Mouse (Mus musculus): ENCODE measurements around the gene Aloxe3. TPM values are rescaled to one million over a fixed set of nuclear protein-coding genes. Genes with fewer than 3 reads are reported as not detected.

Gene Aloxe3
- polyA plus RNA-seq, 1 experiment from 2014 or later: not detected

DNA sequence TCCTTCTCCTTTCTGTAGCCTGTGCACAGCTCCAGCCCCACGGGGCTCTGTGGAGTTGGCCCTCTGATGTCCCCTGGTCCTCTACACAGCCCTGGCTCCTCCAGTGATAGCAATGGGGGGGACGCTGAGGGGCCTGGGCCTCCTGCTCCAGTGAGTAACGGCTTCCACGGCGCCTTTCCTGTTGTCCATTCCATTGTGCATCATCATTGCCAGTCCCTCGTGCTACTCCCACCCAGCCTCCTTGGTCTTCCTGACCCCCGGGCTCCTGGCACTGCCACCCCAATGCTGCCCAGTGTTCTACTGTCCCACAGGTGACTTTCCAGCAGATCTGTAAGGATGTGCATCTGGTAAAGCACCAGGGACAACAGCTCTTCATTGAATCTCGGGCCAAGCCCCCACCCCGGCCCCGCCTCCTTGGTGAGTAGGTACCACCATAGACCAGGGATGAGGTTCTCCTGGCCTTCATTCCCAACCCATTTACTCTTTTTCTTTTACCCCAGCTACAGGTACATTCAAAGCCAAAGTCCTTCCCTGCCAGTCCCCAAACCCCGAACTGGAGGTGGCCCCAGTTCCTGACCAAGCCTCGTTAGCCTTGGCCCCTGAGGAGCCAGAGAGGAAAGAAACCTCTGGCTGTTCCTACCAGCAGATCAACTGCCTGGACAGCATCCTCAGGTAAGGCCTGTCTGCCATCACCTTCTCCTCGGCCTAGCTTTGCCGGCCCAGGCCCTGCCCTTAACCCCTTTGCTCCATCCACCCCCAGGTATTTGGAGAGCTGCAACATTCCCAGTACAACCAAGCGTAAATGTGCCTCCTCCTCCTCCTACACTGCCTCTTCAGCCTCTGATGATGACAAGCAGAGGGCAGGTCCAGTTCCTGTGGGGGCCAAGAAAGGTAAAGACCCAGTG lies 21.9 kb upstream of the Aloxe3 start:
- Histone ChIP-seq H3K4me1 (peaks cover 24% of the 10 kb centered on the region), H3K27me3 (replicated peaks) (no peaks in the 10 kb centered on the region), H3K4me2 (no peak overlapping the region), H3K9me3 (replicated peaks) (no peaks in the 10 kb centered on the region), H3K27ac (no peak overlapping the region), H3K9ac (no peak overlapping the region), H3K4me3 (no peak overlapping the region), H3K36me3 (peaks cover 83% of the 10 kb centered on the region)
- ATAC-seq: no peak
- 78% methylated on average over 15 of the region's 15 CpGs for WGBS (ENCODE audit: insufficient replicate concordance)

DNA sequence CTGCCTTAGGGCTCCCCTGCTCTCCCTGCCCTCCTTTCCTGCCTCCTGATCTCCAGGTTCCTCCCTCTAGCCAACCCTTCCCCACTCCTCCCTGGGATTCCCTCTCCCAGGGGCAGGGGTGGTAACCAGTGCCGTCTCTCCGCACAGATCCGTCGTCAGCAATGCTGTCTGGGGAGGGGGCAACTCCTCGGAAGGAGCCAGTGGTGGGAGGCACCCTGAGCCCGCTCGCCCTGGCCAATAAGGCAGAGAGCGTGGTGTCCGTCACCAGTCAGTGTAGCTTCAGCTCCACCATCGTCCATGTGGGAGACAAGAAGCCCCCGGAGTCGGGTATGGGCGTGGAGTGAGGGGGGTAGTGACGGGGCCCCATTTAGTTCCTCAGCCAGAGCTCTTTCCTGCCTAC lies 21.2 kb upstream of the Aloxe3 start:
- ATAC-seq: no peak
- Histone ChIP-seq H3K27me3 (replicated peaks) (no peaks in the 10 kb centered on the region), H3K36me3 (peaks cover 90% of the 10 kb centered on the region), H3K4me2 (no peak overlapping the region), H3K27ac (no peak overlapping the region), H3K4me3 (no peak overlapping the region), H3K9me3 (replicated peaks) (no peaks in the 10 kb centered on the region), H3K4me1 (peaks cover 24% of the 10 kb centered on the region), H3K9ac (no peak overlapping the region)
- WGBS (ENCODE audit: insufficient replicate concordance): 84% methylated on average over 14 of the region's 14 CpGs

DNA sequence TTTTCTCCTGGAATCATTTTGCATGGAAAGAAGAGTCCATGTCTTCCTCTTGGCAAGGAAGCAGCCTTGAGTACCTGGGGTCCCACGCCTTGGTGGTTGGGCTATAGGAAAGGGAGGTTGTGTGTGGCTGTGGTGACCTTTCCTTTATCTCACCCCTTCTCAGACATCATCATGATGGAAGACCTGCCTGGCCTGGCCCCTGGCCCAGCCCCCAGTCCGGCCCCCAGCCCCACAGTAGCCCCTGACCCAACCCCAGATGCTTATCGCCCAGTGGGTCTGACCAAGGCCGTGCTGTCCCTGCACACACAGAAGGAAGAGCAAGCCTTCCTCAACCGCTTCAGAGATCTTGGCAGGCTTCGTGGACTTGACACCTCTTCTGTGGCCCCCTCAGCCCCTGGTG lies 20.5 kb upstream of the Aloxe3 start:
- Histone ChIP-seq H3K9me3 (replicated peaks) (no peaks in the 10 kb centered on the region), H3K27ac (no peak overlapping the region), H3K4me2 (no peak overlapping the region), H3K27me3 (replicated peaks) (no peaks in the 10 kb centered on the region), H3K36me3 (peaks cover 92% of the 10 kb centered on the region), H3K4me1 (peaks cover 24% of the 10 kb centered on the region), H3K9ac (no peak overlapping the region), H3K4me3 (no peak overlapping the region)
- no peak for ATAC-seq
- WGBS (ENCODE audit: insufficient replicate concordance): 79% methylated on average over 6 of the region's 6 CpGs

DNA sequence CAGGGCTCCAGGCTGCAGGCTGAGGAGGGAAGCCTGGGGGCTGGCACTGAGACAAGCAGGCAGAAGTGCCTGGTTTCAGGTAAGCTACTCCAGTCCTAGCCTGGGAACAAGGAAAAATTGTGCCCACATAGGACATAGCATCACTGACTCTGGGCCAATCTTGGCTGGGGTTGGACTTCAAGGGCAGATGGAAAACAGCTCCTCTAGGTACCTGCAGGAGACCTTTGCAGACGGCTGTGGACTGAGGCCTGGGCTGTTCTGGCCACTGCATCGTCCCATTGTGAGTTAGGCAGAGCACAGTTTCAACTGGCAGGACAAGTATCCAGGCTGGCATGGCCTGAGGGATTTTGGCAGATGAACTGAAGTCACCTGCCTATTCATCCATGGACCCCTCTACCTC lies 19.9 kb upstream of the Aloxe3 start:
- Histone ChIP-seq H3K4me2 (no peak overlapping the region), H3K27ac (no peak overlapping the region), H3K27me3 (replicated peaks) (no peaks in the 10 kb centered on the region), H3K4me1 (peaks cover 20% of the 10 kb centered on the region), H3K36me3 (peaks cover 89% of the 10 kb centered on the region), H3K9ac (no peak overlapping the region), H3K4me3 (no peak overlapping the region), H3K9me3 (replicated peaks) (no peaks in the 10 kb centered on the region)
- WGBS (ENCODE audit: insufficient replicate concordance): 69% methylated on average over 2 of the region's 2 CpGs
- no peak for ATAC-seq

DNA sequence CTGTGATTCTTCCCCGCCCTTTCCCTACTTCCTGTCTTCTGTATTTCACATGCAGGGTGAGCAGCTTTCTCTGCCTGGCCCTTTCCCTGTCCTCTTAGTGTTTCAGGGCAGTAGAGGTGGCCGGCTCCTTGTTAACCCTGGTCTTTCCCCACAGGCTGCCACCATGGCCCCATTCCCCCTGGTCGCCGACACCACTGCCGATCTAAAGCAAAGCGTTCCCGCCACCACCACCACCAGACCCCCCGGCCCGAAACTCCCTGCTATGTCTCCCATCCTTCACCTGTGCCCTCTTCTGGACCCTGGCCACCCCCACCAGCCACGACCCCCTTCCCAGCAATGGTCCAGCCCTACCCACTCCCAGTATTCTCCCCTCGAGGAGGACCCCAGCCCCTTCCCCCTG lies 19.4 kb upstream of the Aloxe3 start:
- no peak overlapping the region for H3K9ac ChIP-seq
- H3K4me3 ChIP-seq: no peak overlapping the region
- no peak overlapping the region for H3K4me2 ChIP-seq
- H3K4me1 ChIP-seq: peaks cover 19% of the 10 kb centered on the region
- no peaks in the 10 kb centered on the region for H3K27me3 ChIP-seq (replicated peaks)
- H3K9me3 ChIP-seq (replicated peaks): no peaks in the 10 kb centered on the region
- ATAC-seq: no peak
- WGBS (ENCODE audit: insufficient replicate concordance): 81% methylated on average over 11 of the region's 11 CpGs
- H3K36me3 ChIP-seq: peaks cover 84% of the 10 kb centered on the region
- H3K27ac ChIP-seq: no peak overlapping the region

DNA sequence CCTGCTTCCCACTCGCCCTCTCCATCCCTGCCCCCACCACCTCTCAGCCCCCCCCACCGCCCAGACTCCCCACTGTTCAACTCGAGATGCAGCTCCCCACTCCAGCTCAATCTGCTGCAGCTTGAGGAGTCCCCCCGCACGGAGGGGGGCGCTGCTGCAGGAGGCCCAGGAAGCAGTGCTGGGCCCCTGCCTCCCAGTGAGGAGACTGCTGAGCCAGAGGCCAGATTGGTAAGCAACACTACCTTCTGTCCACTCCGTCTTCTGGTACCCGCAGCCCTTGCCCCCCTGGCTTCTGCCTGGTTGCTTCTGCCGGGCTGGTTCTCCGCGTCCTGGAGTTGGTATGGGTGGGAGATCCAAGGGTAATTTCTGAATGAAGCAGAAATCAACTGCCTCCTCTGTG lies 18.9 kb upstream of the Aloxe3 start:
- WGBS (ENCODE audit: insufficient replicate concordance): 86% methylated on average over 11 of the region's 11 CpGs
- peaks cover 2% of the 10 kb centered on the region; the same call in 1 of the 2 replicates for H3K27me3 ChIP-seq (replicated peaks)
- no peak overlapping the region for H3K4me3 ChIP-seq
- peaks cover 25% of the 10 kb centered on the region for H3K4me1 ChIP-seq
- no peak overlapping the region for H3K27ac ChIP-seq
- no peak for ATAC-seq
- H3K9ac ChIP-seq: no peak overlapping the region
- no peaks in the 10 kb centered on the region for H3K9me3 ChIP-seq (replicated peaks)
- H3K36me3 ChIP-seq: peaks cover 78% of the 10 kb centered on the region
- no peak overlapping the region for H3K4me2 ChIP-seq

DNA sequence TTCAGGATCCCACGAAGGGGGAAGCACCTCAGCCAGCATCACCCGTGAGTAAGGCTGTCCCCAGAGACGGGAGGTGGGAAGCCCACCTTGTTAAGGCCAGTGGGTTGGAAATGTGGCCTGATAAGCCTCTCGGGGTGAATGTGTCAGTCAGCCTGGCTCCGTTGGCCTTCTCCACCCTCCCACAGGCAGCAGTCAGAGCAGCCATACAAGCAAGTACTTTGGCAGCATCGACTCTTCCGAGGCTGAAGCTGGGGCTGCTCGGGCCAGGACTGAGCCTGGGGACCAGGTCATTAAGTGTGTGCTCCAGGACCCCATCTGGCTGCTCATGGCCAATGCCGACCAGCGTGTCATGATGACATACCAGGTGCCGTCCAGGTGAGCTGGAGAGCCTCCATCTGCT lies 18.0 kb upstream of the Aloxe3 start:
- Histone ChIP-seq H3K27ac (no peak overlapping the region), H3K36me3 (peaks cover 70% of the 10 kb centered on the region), H3K9ac (no peak overlapping the region), H3K27me3 (replicated peaks) (peaks cover 10% of the 10 kb centered on the region), H3K4me3 (no peak overlapping the region), H3K4me2 (no peak overlapping the region), H3K9me3 (replicated peaks) (no peaks in the 10 kb centered on the region), H3K4me1 (peaks cover 32% of the 10 kb centered on the region)
- ATAC-seq: no peak
- 75% methylated on average over 11 of the region's 11 CpGs for WGBS (ENCODE audit: insufficient replicate concordance)

DNA sequence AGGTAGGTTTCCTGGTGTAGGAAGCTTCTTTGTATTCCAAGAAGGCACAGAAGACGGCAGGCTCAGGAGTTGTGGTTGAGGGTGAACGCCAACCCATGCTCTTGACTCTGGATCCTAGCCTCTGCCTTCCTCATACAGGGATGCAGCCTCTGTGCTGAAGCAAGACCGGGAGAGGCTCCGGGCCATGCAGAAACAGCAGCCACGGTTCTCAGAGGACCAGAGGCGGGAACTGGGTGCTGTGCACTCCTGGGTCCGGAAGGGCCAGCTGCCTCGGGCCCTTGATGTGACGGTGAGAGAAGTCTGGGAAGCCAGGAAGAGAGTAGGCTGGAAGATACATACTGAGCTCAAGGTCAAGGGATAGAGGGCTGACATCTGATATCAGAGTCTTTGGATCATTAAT lies 17.5 kb upstream of the Aloxe3 start:
- Histone ChIP-seq H3K27me3 (replicated peaks) (peaks cover 16% of the 10 kb centered on the region), H3K4me1 (peaks cover 32% of the 10 kb centered on the region), H3K4me3 (no peak overlapping the region), H3K27ac (no peak overlapping the region), H3K4me2 (no peak overlapping the region), H3K36me3 (peaks cover 64% of the 10 kb centered on the region), H3K9me3 (replicated peaks) (no peaks in the 10 kb centered on the region), H3K9ac (no peak overlapping the region)
- WGBS (ENCODE audit: insufficient replicate concordance): 82% methylated on average over 9 of the region's 9 CpGs
- no peak for ATAC-seq

DNA sequence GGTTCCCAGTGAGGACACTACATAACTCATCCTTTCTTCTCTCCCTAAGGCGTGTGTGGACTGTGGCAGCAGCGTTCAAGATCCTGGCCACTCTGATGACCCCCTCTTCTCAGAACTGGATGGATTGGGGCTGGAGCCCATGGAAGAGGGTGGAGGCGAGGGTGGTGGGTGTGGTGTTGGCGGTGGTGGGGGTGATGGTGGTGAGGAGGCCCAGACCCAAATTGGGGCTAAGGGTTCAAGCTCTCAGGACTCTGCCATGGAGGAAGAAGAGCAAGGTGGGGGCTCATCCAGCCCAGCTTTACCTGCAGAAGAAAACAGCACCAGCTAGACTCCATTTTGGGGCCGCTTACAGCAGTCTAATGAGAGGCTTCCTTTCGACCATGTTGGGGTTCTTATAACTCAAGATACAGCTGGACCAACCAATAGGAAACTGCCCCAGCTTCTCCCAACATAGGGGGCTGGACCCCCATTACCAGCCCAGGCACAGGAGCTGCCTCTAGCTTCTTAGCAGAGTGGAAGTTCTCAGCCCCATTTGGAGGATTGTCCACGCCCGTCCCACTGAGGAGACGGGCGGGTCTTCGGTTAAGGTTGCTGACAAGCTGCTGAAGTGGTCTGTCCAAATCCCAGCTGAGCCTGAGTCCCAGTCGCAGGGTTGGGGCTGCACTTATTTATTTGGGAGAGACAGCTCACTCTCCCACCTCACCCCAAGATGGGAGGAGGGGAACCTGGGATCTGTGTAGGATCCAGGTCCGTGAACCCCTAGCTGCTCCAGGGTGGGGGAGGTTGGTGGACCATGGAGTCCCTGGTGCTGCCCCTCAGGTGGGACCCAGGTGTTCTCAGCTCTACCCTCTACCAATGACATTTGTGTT lies 16.4 kb upstream of the Aloxe3 start:
- no peak for ATAC-seq
- Histone ChIP-seq H3K9me3 (replicated peaks) (no peaks in the 10 kb centered on the region), H3K4me1 (peaks cover 32% of the 10 kb centered on the region), H3K27ac (peak overlapping the region; percentile 67; the same call in 1 of the 2 replicates), H3K4me2 (peak overlapping the region; percentile 70), H3K4me3 (0 out of 2 replicates have a peak overlapping the region, but pooled peaks have one; percentile 57), H3K36me3 (peaks cover 54% of the 10 kb centered on the region), H3K27me3 (replicated peaks) (peaks cover 22% of the 10 kb centered on the region), H3K9ac (peak overlapping the region; percentile 53; the same call in 1 of the 2 replicates)
- WGBS (ENCODE audit: insufficient replicate concordance): 79% methylated on average over 13 of the region's 13 CpGs

DNA sequence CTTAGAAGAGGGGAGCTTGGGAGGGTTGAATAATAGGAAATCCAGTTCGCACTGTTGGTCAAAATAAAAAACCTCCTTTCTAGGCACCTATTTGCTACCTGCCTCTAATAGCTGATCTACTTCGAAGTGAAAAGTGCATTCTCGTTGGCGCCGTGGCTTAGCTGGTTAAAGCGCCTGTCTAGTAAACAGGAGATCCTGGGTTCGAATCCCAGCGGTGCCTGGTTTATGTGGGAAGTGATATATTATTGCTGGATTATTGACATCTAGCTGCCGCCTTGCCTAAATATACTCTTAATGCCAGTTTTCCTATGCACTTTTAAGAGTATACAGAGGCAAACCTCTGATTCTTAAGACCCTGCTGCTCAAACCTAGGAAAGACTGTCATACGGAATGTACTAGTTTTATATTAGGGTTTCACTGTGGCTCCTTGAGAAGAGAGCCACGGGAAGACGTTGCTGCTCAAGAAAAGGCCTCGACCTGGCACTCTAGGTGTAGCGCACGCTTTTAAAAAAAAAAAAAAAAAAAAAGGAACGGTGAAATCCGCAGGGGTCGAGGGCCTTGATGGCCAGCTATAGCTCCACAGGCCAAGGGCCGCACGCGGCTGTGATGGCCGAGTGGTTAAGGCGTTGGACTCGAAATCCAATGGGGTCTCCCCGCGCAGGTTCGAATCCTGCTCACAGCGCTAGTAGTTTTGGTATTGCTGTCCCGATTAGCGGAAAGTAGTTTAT lies 15.2 kb upstream of the Aloxe3 start:
- peaks cover 32% of the 10 kb centered on the region for H3K4me1 ChIP-seq
- ATAC-seq: peak; percentile 78
- H3K4me2 ChIP-seq: peak overlapping the region; percentile 70
- peak overlapping the region; percentile 53 for H3K9ac ChIP-seq
- under 1% methylated on average over 30 of the region's 30 CpGs for WGBS (ENCODE audit: insufficient replicate concordance)
- peak overlapping the region; percentile 67 for H3K27ac ChIP-seq
- no peaks in the 10 kb centered on the region for H3K9me3 ChIP-seq (replicated peaks)
- peaks cover 42% of the 10 kb centered on the region for H3K36me3 ChIP-seq
- peak overlapping the region; percentile 57 for H3K4me3 ChIP-seq
- peaks cover 24% of the 10 kb centered on the region for H3K27me3 ChIP-seq (replicated peaks)

DNA sequence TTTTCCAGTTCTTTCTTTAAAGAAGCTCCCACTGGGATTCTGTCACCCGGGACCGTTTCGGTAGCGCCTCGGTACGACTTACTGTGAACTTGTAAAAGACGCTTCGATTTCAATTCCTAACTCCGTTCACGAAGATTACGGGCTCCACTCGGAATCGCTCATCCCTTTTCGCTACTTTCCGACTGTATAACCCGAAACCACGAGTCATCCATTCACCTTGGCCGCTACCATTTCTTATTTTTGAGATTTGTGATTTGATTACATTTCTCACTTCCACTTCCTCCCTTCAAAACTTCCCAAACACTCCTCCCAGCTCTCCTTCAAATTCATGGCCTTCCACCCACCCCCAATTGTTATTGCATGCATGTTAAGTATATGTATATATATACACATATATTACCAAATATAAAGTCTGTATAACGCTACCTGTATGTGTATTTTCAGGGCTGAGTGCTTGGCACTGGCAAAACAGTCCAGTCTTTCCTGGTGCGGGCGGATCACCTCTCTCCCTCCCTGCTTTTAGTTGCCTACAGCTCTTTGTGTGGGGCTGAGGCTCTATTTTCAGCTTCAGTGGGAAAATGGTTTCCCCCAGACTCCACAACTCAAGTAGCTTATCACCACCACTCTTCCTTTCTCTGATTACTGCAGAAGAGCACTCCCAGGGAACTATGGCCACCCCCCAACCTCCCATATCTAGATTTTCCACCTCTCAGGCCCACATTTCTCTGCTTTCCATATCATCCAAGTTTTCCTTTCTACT lies 14.5 kb upstream of the Aloxe3 start:
- Histone ChIP-seq H3K4me1 (peaks cover 32% of the 10 kb centered on the region), H3K4me3 (peak overlapping the region; percentile 57), H3K4me2 (peak overlapping the region; percentile 70), H3K9me3 (replicated peaks) (no peaks in the 10 kb centered on the region), H3K36me3 (peaks cover 34% of the 10 kb centered on the region), H3K27me3 (replicated peaks) (peaks cover 28% of the 10 kb centered on the region), H3K27ac (0 out of 2 replicates have a peak overlapping the region, but pooled peaks have one; percentile 33), H3K9ac (peak overlapping the region; percentile 50)
- ATAC-seq: no peak
- WGBS (ENCODE audit: insufficient replicate concordance): 4% methylated on average over 21 of the region's 21 CpGs
